Mouse (Mus musculus) gastrocnemius, postnatal 14 days (tissue): ENCODE results near the gene Ifih1. TPM values are rescaled to one million over a fixed set of nuclear protein-coding genes. Genes with fewer than 3 reads are reported as not detected.

ENCODE experiments used
- DNase-seq: peaks from one replicate; pipeline ENCODE4 v3.0.0; 2021; ENCODE audit warnings: mixed read lengths
- intact Hi-C: fragments of 180-260 bp; cut with DNase I; formaldehyde crosslinking; loops from one replicate; pipeline ENCODE4 v1.15.1; 2025; ENCODE audit warnings: low total_unique reads
- total RNA-seq, 2 experiments: library from RNA; stranded (reverse); gene quantifications; 2 replicates each; pipeline ENCODE4 v1.2.3; 2021

The Ifih1 gene
- total RNA-seq, 2 experiments from 2014 or later, result 1.9 to 2.7 TPM

GRCm38 (mm10) chr2:62643405-62644305 is 2.4 kb downstream of the Ifih1 start:
- DNase-seq, result peak; percentile 38
- intact Hi-C loops, result no loop called here

- DNase-seq, result no peak
- intact Hi-C loops, result no loop called here
Observed at GRCm38 (mm10) chr2:62639869-62640268, 6.2 kb downstream of the Ifih1 start.

DNA sequence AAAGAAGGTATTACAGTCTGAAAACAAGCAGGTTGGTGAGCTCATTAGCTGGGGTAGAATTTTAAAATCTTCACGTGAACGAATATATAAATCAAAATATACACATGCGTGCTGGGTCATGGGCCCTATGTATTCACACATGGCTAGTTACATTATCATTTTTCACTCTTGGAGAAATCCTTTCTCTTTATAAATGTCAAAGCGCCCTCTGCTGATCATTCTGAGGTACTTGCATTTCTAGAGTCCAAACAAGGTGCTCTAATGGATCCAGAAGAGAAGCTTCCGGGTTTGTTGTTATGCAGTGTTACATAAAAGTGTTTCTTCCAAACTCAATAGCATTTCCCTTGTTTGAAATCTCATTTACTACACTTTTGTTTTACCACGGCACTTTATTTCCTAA is 15.6 kb downstream of the Ifih1 start:
- intact Hi-C loops, result no loop called here
- no peak for DNase-seq

GRCm38 (mm10) chr2:62628356-62628755 is 17.7 kb downstream of the Ifih1 start:
- intact Hi-C loops, result no loop called here

DNA sequence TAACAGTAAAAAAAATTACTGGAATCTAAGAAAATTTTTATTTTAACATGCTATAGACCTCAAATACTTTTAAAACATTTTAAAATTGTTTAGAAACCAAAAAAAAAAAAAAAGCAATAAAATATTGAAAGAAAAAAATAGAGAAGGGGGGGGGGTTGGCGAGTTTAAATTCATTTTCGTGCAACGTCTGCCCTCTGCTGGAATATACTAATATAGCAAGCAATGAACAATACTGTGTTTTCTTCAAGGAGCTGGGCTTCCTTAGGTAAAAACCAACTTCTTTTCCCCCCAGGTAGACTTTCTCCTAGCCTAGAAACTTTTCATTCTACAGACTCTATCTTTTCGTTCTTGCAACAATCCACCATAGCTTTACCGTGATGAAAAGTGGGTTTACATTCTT is 18.3 kb downstream of the Ifih1 start:
- intact Hi-C loops, result no loop called here
- DNase-seq, result no peak

More at GRCm38 (mm10) chr2:62628356-62628755, 17.7 kb downstream of the Ifih1 start:
- DNase-seq, result no peak

GRCm38 (mm10) chr2:62623024-62623441 is 23.0 kb downstream of the Ifih1 start:
- DNase-seq, result no peak
- intact Hi-C loops, result no loop called here

GRCm38 (mm10) chr2:62619679-62620078 is 26.4 kb downstream of the Ifih1 start:
- intact Hi-C loops, result no loop called here
- no peak for DNase-seq

- DNase-seq, result no peak
- intact Hi-C loops, result no loop called here
Observed at GRCm38 (mm10) chr2:62618934-62619341, 27.1 kb downstream of the Ifih1 start.

- no peak for DNase-seq
- intact Hi-C loops, result no loop called here
Observed at GRCm38 (mm10) chr2:62613133-62613532, 32.9 kb downstream of the Ifih1 start.

DNA sequence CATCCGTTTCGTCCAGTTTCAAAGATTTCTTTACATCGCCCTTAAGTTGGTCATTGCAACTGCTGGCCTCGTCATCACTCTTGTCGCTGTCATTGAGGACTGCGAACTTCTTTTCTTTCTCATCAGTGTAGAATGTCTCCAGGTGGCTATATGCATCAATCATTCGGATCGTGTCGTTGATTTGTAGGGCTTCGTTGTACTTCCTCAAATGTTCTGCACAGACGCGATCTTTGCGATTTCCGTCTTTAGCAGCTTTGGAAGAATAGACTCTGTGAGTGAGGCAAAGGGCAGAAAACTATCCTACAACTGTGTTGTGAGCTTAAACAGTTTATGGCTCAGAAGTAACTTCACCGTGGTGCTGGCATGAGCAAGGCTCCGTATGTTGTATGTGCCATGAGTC is 39.9 kb downstream of the Ifih1 start:
- intact Hi-C loops, result no loop called here
- DNase-seq, result no peak

DNA sequence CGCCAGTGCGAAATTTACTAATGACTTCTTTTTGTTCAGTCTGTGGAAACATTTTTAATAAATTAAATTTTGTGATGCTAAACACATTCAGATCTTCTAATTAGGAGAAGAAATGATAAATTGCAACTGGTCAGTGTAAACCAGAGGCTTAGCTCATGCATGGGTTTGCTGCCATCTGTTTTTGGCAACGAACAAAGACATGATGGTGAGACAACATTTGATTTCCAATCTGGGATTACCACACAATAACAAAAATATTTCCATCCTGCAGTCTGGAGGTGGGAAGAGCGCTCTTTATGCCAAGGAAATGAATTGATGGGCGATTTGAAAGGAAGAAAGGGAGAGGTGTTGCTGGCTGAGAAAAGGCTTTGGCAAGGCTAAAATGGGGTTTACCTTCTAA is 42.5 kb downstream of the Ifih1 start:
- DNase-seq, result no peak

DNA sequence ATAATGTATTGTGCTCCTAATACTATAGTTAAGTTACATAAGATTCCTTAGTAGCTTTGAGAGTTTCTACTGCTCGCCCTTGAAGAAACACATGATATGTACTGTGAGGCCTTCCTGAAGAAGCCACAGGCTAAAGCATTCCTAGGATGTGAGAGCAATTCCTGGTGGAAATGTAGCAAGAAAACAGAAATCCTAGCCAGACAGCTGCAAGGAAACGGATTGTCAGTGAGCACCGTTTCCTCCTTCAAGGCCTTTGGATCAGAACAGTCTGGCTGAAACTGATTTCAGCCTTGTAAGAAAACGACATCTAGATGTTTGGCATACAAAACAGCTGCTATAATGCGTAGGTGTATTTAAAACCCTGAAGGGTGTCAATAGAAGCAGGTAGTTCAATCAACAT is 49.5 kb downstream of the Ifih1 start:
- DNase-seq, result no peak
- intact Hi-C loops, result no loop called here

More for the DNA sequence above, 42.5 kb downstream of the Ifih1 start:
- intact Hi-C loops, result no loop called here

DNA sequence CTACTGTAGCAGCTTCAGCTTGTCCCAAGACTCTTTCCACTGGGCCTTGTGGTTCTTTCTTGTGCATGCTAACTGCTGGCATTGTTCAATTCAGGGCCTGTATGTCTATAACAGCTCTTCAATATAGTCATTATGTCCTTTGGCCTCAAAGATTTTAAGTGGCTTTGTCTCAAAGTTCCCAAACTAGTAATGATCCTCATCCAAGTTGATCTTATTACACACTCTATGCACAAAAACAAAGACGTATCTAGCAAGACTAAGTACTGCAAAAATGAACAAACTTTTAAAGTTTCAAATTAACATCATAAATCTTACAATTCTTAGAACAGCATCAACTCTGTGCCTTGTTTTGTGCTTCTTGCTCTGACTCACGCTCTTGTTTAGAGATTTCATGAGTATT is 51.6 kb downstream of the Ifih1 start:
- intact Hi-C loops, result no loop called here
- DNase-seq, result no peak

- intact Hi-C loops, result no loop called here
Observed at GRCm38 (mm10) chr2:62591555-62591954, 54.5 kb downstream of the Ifih1 start.

GRCm38 (mm10) chr2:62589333-62589732 is 56.7 kb downstream of the Ifih1 start:
- intact Hi-C loops, result no loop called here
- no peak for DNase-seq

More at GRCm38 (mm10) chr2:62591555-62591954, 54.5 kb downstream of the Ifih1 start:
- no peak for DNase-seq

DNA sequence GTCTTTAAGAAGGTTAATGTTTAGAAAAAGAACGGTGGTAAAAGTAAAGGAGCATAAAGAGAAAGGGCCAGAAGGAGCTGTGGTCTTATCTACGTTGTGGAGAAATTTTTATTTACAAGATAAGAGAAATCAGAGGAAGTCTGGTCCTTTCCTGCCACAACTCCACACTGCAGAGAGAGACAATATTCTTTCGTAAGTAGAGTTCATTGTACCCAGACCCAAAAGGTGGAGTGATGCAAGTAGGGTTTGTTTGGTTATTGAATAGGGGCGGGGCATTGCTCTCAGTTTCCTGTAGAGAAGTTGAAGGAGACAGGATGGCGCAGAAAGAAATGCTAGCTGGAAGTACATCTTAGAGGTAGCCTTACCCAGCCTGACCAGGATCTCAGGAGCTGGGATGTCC is 60.3 kb downstream of the Ifih1 start:
- no peak for DNase-seq
- intact Hi-C loops, result no loop called here

- DNase-seq, result no peak
- intact Hi-C loops, result no loop called here
Observed at GRCm38 (mm10) chr2:62574962-62575361, 71.1 kb downstream of the Ifih1 start.

DNA sequence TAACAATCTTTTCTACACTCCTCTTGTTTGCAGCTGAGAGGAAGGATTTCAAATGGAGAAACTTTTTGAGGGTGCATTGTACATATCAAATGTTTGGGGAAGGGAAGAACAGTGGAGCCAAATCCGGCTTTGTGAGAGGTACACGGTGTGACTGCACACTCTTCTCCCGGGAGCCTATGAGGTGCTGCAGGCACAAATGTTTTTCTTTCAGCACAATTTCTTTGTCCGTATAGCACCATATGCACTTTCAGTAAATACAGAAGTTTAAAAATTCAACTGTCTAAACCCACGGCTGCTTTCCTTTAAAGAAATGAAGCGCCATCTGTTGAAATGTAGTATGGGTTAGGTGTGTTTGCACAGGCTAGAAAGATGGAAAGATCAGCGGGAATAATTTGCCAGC is 71.8 kb downstream of the Ifih1 start:
- no peak for DNase-seq
- intact Hi-C loops, result no loop called here

DNA sequence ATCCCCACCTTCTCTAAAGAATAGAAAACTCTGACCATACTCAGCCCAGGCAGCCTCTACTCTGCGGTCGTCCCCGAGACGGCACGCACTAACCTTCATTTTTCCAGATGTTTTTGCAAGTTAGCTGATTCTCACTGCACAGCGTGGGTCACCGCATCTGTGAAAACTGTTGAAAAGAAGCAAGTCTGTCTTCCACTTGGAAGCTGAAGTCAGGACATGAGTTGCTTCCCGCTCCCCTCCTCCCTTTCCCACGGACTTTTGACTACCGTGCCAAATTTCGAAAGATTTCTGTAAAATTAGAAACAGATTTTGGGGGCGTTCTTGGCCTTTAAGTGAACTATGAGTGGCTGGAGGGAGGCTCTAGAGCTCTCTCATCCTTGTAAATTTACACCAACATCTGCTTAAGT is 72.3 kb downstream of the Ifih1 start, which contains the start of gene Fap:
Fap (minus strand) TSS at position 323 of the 407 bp plus-strand sequence.
- DNase-seq, result peak; percentile 37
- intact Hi-C loops, result no loop called here

GRCm38 (mm10) chr2:62573099-62573752 is 72.8 kb downstream of the Ifih1 start:
- no peak for DNase-seq
- intact Hi-C loops, result no loop called here

GRCm38 (mm10) chr2:62564687-62565086 is 81.4 kb downstream of the Ifih1 start:
- DNase-seq, result no peak
- intact Hi-C loops, result no loop called here
